Mouse (Mus musculus): ENCODE data around the gene Dppa2.
"Not testable (repeated sequence)": the region's sequence is repeated elsewhere in the genome, so short reads cannot be mapped to it uniquely, and the experiment has no call there.

The Dppa2 gene

DNA sequence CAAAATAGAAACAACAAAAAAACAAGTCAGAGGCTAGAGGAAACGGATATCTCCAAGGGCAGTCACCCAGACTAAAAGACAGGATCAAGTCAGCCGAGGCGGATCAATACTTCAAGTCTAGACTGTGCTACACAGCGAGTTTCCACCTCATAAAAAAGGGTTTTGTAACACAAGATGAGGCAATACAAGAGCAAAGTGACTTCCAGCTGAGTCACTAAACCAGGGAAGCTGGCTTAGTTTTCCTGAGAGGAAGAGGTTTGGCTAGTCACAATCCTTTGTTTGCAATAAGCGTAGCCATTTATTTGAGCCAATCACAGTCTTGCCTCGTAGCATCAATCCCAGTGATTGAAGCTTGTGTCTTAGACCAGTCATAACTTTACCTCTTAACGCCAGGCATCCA lies at the start of gene Dppa2:
Gene Dppa2, plus strand, starts transcription at position 400 of the 400 bp plus-strand sequence.
- no peak for ATAC-seq (ENCODE audit: insufficient number of reproducible peaks, low FRiP score, low TSS enrichment)

DNA sequence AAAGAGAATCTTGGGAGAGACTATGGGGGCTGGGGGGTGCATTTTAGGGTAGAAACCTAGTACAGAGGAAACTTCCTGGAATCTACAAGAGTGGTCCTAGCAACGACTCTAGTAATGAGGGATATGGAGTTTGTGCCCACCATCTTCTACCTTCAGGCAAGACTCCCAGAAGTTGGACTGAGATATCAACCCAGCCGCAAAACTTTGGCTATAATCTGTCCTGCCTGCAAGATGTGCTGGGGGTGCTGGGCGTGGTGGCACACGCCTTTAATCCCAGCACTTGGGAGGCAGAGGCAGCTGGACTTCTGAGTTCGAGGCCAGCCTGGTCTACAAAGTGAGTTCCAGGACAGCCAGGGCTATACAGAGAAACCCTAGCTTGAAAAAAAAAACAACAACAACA lies 49.1 kb upstream of the Dppa2 start:
- no peak for ATAC-seq (ENCODE audit: insufficient number of reproducible peaks, low FRiP score, low TSS enrichment)

DNA sequence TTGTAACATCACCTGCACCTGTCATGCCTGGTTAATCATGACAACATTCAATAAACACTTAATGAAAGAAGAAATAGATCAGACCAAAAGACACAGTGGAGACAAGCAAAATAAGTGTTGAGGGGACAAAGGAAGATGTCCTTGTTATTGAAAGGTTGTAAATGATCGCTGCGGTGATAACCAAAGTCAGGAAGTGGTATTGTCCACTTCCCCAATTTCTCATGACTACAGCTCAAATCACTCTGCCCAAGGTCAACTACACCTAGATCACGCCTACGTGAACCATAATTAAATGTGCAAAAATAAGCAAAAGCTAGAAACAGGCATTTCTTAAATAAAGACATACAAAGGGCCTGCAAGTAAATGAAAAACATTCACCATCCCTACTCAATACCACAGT lies 44.2 kb upstream of the Dppa2 start:
- no peak for ATAC-seq (ENCODE audit: insufficient number of reproducible peaks, low FRiP score, low TSS enrichment)

DNA sequence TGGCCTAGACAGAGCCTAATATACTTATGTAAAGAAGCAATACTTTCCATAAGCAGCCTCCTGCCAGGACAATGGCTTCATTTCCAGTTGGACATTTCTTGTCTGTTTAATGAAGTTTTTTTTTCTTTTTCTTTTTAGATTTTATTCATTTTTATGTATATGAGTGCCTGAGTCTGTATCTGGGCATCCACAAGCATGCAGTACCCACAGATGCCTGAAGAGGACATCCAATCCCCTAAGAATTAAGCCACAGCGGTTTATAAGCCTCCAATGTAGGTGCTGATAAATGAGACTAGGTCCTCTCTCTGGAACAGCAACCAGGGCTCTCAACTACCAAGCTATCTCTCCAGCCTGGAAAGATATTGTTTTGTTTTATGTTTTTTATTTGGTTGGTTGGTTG lies 40.8 kb upstream of the Dppa2 start:
- ATAC-seq (ENCODE audit: insufficient number of reproducible peaks, low FRiP score, low TSS enrichment): no peak

DNA sequence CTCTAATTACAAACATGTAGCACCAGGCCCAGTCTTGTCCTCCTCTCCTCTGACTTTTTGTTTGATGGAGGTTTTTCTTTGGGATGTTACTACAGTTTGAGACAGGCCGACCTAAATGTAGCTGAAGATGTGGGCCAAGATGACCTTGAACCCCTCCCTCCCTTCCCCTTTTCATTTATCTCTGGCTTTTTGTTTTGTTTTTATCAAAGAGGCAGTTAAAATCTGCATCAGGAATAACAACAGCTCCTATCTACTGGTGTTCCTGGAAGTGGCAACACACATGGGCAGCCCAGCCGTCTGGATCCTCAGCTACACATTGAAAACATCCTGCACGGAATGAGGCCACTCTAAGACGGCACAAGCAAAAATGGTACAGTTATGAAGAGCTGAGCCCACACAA lies 37.9 kb upstream of the Dppa2 start:
- ATAC-seq (ENCODE audit: insufficient number of reproducible peaks, low FRiP score, low TSS enrichment): no peak

DNA sequence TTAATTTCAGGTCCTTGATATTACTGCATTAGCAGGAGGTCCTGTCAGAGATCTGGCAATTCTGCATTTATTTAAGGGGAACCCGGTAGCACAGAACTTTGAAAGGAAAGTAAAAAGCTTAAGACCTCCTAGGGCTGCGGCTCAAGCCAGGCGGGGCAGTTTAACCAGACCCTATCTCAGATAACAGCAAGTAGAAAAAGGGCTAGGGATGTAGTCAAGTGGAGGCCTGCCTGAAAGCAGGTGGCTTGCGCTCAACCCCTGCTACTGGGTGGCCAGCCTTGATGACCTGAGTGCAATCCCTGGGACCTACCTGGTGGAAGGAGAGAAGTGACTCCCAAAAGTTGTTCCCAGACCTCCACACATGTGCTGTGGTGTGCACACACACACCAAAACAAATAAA lies 26.8 kb upstream of the Dppa2 start:
- no peak for ATAC-seq (ENCODE audit: insufficient number of reproducible peaks, low FRiP score, low TSS enrichment)

DNA sequence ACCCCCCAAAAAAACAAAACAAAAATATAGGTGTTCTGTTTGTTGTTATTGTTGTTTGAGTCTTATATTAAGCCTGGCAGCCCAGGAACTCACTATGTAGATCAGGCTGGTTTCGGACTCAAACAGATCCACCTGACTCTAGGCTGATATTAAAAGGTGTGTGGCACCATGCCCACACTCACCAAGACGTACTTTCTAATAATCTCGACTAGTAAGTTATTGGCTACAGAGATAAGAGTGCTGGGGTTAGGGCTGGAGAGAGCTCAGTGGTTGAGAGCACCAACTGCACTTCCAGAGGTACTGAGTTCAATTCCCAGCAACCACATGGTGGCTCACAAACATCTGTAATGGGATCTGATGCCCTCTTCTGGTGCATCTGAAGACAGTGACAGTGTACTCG lies 22.8 kb upstream of the Dppa2 start:
- no peak for ATAC-seq (ENCODE audit: insufficient number of reproducible peaks, low FRiP score, low TSS enrichment)

DNA sequence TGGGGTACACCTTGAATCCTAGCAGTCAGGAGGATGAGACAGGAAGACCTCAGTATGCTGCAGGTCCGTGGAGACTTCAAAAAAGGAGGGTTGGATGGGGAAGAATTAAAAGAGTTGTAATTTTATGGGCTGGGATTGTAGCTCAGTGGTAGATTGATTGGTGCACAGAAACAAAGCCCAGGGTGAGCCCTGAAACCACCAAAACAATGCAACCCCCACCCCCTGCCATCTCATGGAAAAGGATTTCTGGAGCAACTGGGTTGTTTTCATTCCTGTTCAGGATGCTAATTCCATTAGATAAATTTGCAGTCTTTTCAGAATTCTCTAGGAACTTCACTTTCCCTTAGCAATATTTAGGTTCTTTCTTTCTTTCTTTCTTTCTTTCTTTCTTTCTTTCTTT lies 20.9 kb upstream of the Dppa2 start:
- ATAC-seq (ENCODE audit: insufficient number of reproducible peaks, low FRiP score, low TSS enrichment): no peak

DNA sequence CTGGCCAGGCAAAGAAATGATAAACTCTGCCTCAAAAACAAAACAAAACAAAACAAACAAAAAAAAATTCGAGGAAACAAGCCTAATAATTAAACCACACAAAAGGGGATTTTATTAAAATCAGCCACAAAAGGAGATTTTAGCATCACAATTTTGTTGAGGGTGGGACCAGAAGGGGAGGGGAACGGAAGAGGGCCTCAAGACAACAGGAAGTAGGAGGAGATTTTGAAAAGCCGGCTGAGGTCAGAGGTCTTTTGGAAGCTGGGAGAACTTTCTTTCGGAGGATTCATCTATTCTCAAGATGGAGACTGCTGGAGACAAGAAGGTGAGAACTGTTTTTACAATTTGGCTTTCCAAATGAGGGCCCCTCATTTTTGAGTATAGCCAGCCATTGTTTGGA lies 20.2 kb upstream of the Dppa2 start, which contains the start of gene Dppa4:
Gene Dppa4, plus strand, starts transcription at position 217 of the 400 bp plus-strand sequence.
- ATAC-seq (ENCODE audit: insufficient number of reproducible peaks, low FRiP score, low TSS enrichment): no peak

DNA sequence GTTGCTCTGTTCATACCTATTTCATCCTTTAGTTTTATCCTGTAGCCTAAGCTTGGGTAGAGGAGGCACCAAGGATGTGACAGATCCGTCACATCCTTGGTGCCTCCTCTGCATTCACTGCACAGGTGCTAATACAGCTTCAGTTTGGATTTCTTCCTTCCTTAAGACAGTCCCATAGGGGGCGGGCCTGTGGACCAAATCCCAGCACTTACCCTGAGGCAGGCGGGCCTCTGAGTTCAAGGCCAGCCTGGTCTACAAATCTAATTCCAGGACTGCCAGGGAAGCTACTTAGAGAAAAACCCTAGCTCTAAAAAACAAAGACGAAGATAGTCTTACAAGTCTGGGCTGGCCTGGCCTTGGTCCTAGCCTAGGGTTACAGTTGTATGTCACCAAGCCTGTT lies 18.2 kb upstream of the Dppa2 start:
- no peak for ATAC-seq (ENCODE audit: insufficient number of reproducible peaks, low FRiP score, low TSS enrichment)

DNA sequence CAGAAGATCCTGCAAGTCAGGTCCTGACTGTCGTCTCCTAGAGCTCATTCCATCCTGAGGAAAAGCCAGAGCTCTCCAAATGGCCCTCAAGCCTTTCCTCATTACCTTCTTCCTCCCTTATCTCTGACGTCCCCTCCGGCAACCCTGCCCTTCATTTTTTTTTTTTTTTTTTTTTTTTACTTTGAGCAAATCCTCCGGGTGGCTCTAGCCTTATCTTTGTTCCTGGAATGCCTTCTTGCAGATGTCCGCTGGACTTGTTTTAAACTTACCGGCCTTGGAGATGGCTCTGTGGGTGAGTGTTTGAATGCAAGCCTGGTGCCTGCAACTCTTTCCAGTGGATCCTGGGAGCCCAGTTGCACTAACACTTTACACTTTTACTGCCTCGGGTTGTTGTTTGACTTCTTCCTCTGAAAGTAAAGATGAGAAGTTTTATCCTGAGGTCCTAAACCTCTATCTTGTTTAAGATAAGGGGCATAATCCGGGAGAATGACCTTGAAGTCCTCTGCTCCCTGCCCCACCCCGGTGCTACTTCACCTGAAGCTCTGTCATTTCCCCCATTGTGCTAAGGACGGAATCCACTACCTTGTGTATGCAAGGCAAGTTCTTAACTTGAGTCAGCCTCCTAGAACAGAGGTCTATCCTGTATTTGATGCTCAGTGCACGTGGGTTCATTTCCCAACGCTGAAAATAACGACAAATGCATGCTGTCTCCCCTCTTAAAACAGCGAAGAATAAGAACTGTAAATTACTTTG lies 6.1 kb upstream of the Dppa2 start:
- no peak for ATAC-seq (ENCODE audit: insufficient number of reproducible peaks, low FRiP score, low TSS enrichment)

DNA sequence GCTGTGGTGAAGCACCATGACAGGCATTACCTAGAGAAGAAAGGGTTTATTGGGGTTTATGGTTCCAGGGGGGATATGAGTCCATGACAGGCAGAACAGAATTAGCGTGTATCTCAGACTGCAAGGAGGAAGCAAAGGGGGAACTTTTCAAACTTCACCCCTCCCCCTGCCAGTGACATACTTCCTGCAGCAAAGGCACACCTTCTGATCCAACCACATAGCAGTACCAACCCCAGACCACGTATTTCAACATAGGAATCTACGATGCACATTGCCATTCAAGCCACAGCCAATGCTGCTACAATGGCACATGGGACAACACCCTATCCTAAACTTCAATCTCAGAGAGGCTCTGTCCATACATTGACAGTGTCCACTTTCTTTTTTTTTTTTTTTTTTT lies 3.8 kb upstream of the Dppa2 start:
- no peak for ATAC-seq (ENCODE audit: insufficient number of reproducible peaks, low FRiP score, low TSS enrichment)

DNA sequence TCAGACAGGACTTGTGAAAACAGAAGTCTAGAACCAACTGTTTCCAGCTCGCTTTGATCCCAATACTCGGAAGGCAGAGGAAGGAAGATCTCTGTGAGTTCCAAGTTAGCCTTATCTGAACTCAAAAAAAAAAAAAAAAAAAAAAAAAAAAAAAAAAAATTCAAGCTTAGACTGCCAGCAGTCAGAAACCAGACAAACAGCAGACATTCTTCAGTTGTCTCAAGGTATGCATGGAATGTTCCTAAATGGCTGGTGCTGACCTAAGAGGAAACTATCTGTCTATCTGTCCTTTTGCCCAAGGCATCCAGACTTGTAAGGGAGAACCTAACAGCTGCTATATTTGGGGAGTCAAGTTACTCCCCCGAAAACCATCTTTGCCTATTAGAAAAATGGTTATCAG lies 275 bp downstream of the Dppa2 start:
- no peak for ATAC-seq (ENCODE audit: insufficient number of reproducible peaks, low FRiP score, low TSS enrichment)

DNA sequence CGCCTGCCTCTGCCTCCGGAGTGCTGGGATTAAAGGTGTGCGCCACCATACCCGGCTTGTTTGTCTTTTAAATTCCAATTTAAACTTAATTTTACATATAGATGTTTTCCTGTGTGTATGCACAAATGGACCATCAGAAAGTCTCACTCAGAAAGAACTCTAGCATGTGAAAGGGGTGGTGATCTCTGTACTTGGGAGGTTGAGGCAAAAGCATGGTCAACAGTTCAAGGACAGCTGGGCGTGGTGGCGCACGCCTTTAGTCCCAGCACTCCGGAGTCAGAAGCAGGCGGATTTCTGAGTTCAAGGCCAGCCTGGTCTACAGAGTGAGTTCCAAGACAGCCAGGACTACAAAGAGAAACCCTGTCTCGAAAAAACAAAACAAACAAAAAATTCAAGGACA lies 5.2 kb downstream of the Dppa2 start:
- ATAC-seq (ENCODE audit: insufficient number of reproducible peaks, low FRiP score, low TSS enrichment): not testable (repeated sequence)

DNA sequence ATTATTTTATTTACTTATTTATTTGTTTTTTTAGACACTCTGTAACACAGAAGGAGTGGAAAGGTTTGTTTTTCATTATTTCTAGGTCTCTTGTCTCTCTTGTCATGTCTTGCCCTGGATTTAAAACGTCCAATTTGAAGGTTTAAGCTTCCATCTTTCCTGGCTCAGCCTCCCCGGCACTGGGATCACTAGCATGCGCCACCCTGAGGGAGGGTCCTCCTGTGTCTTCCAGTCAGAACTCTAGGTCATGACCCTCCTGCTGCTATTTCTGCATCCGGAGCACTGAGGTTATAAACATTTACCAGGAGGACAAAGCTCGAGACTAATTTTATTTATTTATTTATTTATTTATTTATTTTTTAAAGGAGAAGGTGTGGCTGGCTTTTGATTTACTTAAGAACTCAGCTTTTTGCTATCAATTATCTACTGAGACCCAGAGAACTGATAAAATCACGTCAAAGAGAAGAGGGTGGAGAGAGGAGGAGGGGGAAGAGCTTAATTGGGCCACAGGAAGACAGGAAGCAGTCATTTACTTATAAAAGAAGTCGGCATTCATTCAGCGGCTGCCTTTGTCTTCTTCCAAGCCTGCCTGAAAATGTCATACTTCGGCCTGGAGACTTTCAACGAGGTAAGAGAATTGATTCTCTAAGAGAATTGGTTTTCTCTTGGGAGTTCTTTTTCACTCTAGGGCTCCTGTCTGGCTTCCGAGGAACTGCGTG lies 6.4 kb downstream of the Dppa2 start:
- no peak for ATAC-seq (ENCODE audit: insufficient number of reproducible peaks, low FRiP score, low TSS enrichment)

DNA sequence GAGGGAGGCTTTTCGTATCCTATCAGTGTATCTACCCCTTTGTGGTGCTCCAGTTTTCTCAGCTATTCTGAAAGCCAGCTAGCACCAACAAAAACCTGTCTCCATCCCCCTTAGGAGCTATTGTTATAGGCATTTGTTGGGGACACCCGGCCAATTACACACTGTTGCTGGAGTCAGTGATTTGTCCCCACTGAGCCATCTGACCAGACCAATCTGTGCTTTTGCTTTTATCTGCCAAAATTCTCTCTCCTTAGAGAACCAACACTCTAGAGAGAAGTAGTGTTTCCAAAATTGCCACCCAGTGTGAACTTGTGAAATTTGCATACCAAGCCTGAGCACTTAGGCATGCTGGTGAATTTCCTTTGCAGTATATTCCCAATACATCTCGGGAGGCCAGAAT lies 11.6 kb downstream of the Dppa2 start:
- peak; percentile 89 for ATAC-seq (ENCODE audit: insufficient number of reproducible peaks, low FRiP score, low TSS enrichment)

DNA sequence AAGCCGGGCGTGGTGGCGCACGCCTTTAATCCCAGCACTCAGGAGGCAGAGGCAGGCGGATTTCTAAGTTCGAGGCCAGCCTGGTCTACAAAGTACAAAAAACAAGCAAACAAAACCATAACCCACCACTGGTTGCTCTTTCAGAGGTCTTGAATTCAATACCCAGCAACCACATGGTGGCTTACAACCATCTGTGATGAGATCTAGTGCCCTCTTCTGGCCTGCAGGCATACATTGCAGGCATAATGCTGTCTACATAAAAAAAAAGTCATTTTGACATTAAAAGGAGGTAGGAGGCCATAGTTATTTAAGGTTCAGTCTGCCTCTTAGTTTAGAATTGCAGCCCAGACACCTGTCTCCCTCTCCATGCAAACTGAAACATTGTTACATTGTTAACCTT lies 17.1 kb downstream of the Dppa2 start:
- no peak for ATAC-seq (ENCODE audit: insufficient number of reproducible peaks, low FRiP score, low TSS enrichment)

DNA sequence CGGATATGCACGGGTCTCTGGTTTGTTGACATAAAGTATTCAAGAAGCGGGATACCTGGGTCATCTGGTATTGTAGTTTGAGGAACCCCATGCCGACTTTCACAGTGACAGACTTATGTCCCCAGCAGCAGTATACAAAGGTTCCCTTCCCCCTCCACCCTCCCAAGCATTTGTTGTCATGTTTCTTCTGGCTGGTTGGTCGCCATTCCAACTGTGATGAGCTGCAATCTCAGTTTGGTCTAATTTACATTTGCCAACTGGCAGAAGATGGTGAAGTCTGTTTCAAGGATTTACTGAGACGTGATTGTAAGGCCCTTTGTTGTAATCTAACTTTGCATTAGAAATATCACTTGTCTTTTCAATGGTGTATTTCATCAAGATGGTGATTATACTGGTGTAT lies 19.4 kb downstream of the Dppa2 start:
- ATAC-seq (ENCODE audit: insufficient number of reproducible peaks, low FRiP score, low TSS enrichment): no peak

DNA sequence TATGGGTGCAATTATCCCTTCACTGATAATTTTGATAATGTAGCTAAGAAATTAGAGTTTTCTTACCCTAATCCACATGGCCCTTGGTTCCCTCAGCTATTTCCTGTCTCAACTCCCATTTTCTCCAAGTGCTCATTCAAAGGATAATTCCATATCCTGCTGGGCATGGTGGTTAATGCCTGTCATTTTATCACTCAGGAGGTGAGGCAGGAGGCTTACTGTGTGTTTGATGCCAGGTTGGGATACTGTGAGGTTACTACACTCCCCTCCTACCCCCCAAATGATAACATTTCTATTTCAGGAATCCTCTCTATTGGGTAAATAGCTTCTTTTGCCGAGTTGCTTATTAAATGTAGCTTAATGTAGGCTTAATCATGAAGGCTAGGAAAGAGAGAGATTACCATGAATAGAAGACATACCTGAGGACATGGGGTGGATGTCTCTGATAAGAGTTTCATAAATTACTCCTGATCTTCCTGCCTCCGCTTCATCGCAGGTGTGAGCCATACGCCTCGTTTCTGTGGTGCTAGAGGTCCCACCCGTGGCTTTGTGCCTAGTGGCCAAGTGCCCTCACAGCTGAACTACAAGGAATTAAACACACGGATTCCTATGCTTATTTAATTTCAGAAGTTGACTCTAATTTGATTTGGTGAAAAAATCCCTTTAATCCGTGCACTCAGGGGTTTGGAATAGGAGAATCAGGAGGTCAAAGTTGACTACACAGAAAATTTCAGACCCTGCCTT lies 20.1 kb downstream of the Dppa2 start:
- ATAC-seq (ENCODE audit: insufficient number of reproducible peaks, low FRiP score, low TSS enrichment): no peak

DNA sequence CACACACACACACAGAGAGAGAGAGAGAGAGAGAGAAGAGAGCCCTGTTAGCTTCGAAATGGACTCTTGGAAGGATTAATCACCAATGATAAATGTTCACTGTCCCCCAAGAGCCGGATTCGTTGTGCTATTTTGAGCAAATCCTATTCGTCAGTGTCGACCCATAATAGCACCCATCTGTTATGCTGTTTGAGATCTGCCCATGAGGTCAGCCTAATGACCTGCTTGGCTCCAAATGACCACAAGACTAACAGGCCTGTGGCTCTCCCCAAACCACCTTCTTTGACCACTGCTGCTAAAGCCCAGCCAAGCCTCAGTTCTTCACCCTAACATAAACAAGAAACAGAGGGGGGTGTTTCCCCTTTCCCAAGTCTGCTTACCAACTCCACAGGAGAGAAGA lies 23.2 kb downstream of the Dppa2 start:
- ATAC-seq (ENCODE audit: insufficient number of reproducible peaks, low FRiP score, low TSS enrichment): 0 out of 2 replicates have a peak, but pooled peaks have one; percentile 16

DNA sequence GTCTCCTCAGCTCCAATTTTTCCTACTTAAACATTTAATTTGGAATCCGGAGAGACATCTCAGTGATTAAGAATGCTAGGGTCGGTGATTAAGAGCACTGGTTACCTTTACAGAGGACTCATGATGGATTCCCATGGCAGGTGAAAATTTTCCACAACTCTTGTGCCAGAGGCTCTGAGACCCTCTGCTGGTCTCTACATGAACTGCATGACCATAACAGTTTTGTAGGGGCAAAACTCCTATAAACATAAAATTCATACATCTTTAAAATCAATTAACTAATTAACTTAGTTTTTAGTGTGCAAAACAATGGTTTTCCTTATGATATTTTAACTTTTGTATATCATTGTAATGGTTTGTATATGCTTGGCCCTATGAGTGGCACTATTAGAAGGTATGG lies 24.7 kb downstream of the Dppa2 start:
- ATAC-seq (ENCODE audit: insufficient number of reproducible peaks, low FRiP score, low TSS enrichment): no peak

Data from cerebellum, adult (tissue).